Mouse (Mus musculus): ENCODE results near the gene Gcg. TPM values are rescaled to one million over a fixed set of nuclear protein-coding genes. Genes with fewer than 3 reads are reported as not detected.

The Gcg gene
- total and polyA plus RNA-seq, 2 experiments from 2014 or later = not detected

DNA sequence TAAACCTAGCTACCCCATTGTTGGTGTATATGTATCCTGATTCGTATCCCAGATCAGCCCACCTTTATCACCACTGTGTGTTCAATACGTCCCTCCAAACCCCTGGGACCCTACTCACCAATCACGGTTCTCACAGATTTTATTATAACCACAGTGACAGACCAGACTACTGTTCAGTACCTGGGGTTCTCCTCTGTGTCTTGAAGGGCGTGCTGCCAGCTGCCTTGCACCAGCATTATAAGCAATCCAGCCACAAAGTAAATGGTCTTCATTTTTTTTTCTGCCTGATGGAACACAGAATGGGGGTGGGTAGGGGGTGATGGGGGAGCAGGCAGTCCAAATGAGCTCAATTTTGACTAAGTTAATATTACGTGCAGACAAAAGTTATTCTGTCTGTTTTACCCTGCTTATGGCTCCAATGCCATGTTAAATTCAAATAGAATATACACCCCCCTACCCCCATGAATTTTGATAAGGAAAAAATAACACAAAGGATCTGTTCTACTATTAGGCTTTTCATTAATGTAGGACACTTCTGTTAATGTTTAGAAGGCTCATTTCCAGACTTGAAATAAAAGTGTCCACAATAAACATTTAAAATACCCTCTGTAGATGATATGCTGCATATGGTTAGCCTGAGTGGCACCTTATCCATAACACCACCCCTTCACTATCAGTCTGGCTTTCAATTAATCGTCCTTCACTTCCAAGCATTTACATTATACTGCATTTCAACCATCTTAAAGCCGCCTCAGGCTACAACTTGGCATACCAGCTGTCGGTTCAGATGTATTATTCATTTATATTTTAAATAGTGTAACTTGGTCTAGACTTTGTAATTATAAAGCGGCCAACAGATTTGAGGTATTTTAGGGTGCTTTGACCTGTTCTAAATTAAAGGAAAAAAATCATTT, 2.9 kb downstream of the Gcg start:
- no peak for TF ChIP-seq EP300 (IDR thresholded peaks at IDR 0.05; ENCODE audit: low read depth)
- no peak for TF ChIP-seq CTCF (IDR thresholded peaks at IDR 0.05; ENCODE audit: low read depth)
- DNase-seq (ENCODE audit: low spot score) (no peak), ATAC-seq (ENCODE audit: insufficient read depth, low read depth) (no peak)
- no peaks in the 10 kb centered on the region for H3K27me3 ChIP-seq (ENCODE audit: control insufficient read depth, insufficient read depth, low read length)
- WGBS = 73% methylated on average over 9 of the region's 9 CpGs
- no peak overlapping the region for H3K4me2 ChIP-seq (ENCODE audit: low read depth, low read length)
- no peaks in the 10 kb centered on the region for H3K36me3 ChIP-seq (replicated peaks; ENCODE audit: control insufficient read depth, insufficient read depth, low read length)
- H3K9ac ChIP-seq (replicated peaks; ENCODE audit: low read depth, low read length) = no peak overlapping the region
- no peaks in the 10 kb centered on the region for H3K4me1 ChIP-seq (ENCODE audit: control insufficient read depth, insufficient read depth)
- H3K27ac ChIP-seq (ENCODE audit: low read depth) = no peak overlapping the region
- no peak overlapping the region for H3K4me3 ChIP-seq (ENCODE audit: low read depth, low read length)
- no peaks in the 10 kb centered on the region for H3K9me3 ChIP-seq (replicated peaks; ENCODE audit: control insufficient read depth, low read length)

DNA sequence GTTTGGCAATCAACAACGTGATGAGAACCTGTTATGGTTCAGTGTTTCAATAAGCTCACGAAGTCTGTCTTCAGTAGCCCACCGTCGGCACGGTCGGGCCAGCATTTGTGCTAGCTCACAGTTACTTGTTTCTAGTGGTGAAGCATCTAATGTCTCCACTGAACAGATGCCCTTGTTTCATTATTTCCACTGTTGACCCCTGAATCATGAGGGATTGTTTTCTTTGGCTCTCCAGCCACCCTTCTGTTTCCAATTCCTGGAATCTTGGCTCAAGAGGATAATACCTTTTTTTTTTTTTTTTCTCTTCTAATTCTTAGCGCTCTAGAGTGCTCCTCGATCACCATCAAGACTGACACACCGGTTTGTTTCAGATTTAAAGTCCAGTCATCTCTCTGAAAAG, 13.9 kb downstream of the Gcg start:
- no peak overlapping the region for H3K4me3 ChIP-seq (ENCODE audit: low read depth, low read length)
- H3K9ac ChIP-seq (replicated peaks; ENCODE audit: low read depth, low read length) = no peak overlapping the region
- TF ChIP-seq EP300 (IDR thresholded peaks at IDR 0.05; ENCODE audit: low read depth) = no peak
- WGBS = 51% methylated on average over 9 of the region's 9 CpGs
- H3K27me3 ChIP-seq (ENCODE audit: control insufficient read depth, insufficient read depth, low read length) = no peaks in the 10 kb centered on the region
- no peaks in the 10 kb centered on the region for H3K36me3 ChIP-seq (replicated peaks; ENCODE audit: control insufficient read depth, insufficient read depth, low read length)
- no peak overlapping the region for H3K4me2 ChIP-seq (ENCODE audit: low read depth, low read length)
- DNase-seq (ENCODE audit: low spot score) (peak; percentile 28), ATAC-seq (ENCODE audit: insufficient read depth, low read depth) (no peak)
- H3K9me3 ChIP-seq (replicated peaks; ENCODE audit: control insufficient read depth, low read length) = no peaks in the 10 kb centered on the region
- H3K27ac ChIP-seq (ENCODE audit: low read depth) = no peak overlapping the region
- H3K4me1 ChIP-seq (ENCODE audit: control insufficient read depth, insufficient read depth) = no peaks in the 10 kb centered on the region

DNA sequence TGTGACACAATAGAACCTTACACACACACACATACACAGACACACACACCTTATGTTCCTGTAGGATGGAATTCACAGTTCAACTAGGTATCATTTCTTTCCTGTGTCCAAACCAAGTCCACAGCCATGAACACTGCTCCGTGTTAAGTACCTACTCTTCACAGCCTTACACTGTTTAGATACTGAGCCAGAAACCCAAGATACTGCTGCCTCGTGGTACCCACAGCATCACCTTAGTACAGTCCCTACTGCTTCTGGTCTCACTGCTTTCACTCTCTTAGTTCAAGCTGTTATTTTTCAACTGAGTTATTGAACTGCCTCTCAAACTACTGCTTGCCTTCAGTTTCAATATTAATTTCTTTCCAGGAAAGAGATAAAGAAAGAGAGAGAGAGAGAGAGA, 20.2 kb downstream of the Gcg start:
- no peak for TF ChIP-seq EP300 (IDR thresholded peaks at IDR 0.05; ENCODE audit: low read depth)
- no peak for TF ChIP-seq CTCF (IDR thresholded peaks at IDR 0.05; ENCODE audit: low read depth)
- H3K9me3 ChIP-seq (replicated peaks; ENCODE audit: control insufficient read depth, low read length) = 0 out of 2 replicates have a peak, but pooled peaks cover 5% of the 10 kb centered on the region
- H3K4me1 ChIP-seq (ENCODE audit: control insufficient read depth, insufficient read depth) = no peaks in the 10 kb centered on the region
- no peak overlapping the region for H3K27ac ChIP-seq (ENCODE audit: low read depth)
- no peaks in the 10 kb centered on the region for H3K27me3 ChIP-seq (ENCODE audit: control insufficient read depth, insufficient read depth, low read length)
- DNase-seq (ENCODE audit: low spot score) = no peak
- no peak for ATAC-seq (ENCODE audit: insufficient read depth, low read depth)
- 71% methylated on average over 2 of the region's 2 CpGs for WGBS
- H3K36me3 ChIP-seq (replicated peaks; ENCODE audit: control insufficient read depth, insufficient read depth, low read length) = no peaks in the 10 kb centered on the region
- no peak overlapping the region for H3K9ac ChIP-seq (replicated peaks; ENCODE audit: low read depth, low read length)
- H3K4me2 ChIP-seq (ENCODE audit: low read depth, low read length) = no peak overlapping the region
- H3K4me3 ChIP-seq (ENCODE audit: low read depth, low read length) = no peak overlapping the region

DNA sequence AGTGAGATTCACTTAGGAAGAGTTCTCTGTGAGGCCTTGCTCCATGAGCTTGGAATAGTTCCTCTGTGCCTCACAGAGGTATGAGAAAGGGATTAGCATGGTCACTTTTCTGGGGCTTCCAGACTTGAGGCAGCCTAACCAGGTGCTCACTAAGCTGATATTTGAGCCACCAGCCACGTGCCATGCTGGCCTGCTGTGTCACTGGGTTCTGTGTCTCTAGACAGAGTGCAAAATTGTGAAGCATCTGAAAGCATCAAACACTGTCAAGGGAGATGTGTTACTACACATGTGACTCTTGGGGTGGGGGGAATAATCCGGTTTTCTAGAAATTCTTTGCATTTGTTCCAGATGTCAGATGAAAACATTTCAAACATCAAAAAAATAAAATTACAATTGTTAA, 21.3 kb downstream of the Gcg start:
- H3K9me3 ChIP-seq (replicated peaks; ENCODE audit: control insufficient read depth, low read length) = 0 out of 2 replicates have a peak, but pooled peaks cover 5% of the 10 kb centered on the region
- no peaks in the 10 kb centered on the region for H3K4me1 ChIP-seq (ENCODE audit: control insufficient read depth, insufficient read depth)
- H3K27me3 ChIP-seq (ENCODE audit: control insufficient read depth, insufficient read depth, low read length) = no peaks in the 10 kb centered on the region
- H3K4me2 ChIP-seq (ENCODE audit: low read depth, low read length) = no peak overlapping the region
- DNase-seq (ENCODE audit: low spot score) (no peak), ATAC-seq (ENCODE audit: insufficient read depth, low read depth) (no peak)
- no peak overlapping the region for H3K9ac ChIP-seq (replicated peaks; ENCODE audit: low read depth, low read length)
- TF ChIP-seq CTCF (IDR thresholded peaks at IDR 0.05; ENCODE audit: low read depth) (no peak), EP300 (IDR thresholded peaks at IDR 0.05; ENCODE audit: low read depth) (no peak)
- 79% methylated on average over 2 of the region's 2 CpGs for WGBS
- no peaks in the 10 kb centered on the region for H3K36me3 ChIP-seq (replicated peaks; ENCODE audit: control insufficient read depth, insufficient read depth, low read length)
- H3K4me3 ChIP-seq (ENCODE audit: low read depth, low read length) = no peak overlapping the region
- H3K27ac ChIP-seq (ENCODE audit: low read depth) = no peak overlapping the region

DNA sequence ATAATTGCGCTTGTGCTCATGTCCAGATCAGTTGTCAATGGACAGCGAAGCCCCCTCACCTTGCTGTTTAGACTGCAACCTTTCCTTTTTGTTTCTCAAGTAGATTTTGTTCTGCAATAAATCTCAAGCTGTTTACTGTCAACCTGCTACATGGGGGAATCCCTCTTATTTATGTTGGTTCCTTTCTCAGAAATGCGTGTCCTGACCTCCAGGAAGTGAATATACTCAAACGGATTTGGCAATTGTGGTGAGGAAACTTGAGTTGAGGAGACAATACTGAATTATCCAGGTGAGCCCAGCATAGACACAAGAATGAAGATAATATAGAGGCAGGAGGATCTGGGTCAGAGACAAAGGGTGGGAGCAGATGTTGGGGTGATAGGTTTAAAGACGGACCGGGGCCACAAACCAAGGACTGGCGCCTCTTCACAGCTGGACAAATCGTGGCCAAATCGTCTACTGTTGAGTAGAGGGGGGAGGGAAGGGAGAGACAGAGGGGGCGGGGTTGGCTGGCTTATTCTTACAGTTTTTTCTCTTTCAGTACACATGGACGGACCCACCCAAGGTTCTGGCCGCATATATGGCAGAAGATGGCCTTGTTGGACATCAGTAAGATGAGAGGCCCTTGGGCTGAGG, 22.5 kb downstream of the Gcg start:
- H3K27ac ChIP-seq (ENCODE audit: low read depth) = no peak overlapping the region
- no peak for TF ChIP-seq CTCF (IDR thresholded peaks at IDR 0.05; ENCODE audit: low read depth)
- TF ChIP-seq EP300 (IDR thresholded peaks at IDR 0.05; ENCODE audit: low read depth) = no peak
- H3K4me3 ChIP-seq (ENCODE audit: low read depth, low read length) = no peak overlapping the region
- DNase-seq (ENCODE audit: low spot score) = no peak
- no peaks in the 10 kb centered on the region for H3K27me3 ChIP-seq (ENCODE audit: control insufficient read depth, insufficient read depth, low read length)
- 0 out of 2 replicates have a peak, but pooled peaks cover 5% of the 10 kb centered on the region for H3K9me3 ChIP-seq (replicated peaks; ENCODE audit: control insufficient read depth, low read length)
- no peaks in the 10 kb centered on the region for H3K36me3 ChIP-seq (replicated peaks; ENCODE audit: control insufficient read depth, insufficient read depth, low read length)
- H3K9ac ChIP-seq (replicated peaks; ENCODE audit: low read depth, low read length) = no peak overlapping the region
- 78% methylated on average over 12 of the region's 12 CpGs for whole genome bisulfite sequencing
- no peak for ATAC-seq (ENCODE audit: insufficient read depth, low read depth)
- H3K4me2 ChIP-seq (ENCODE audit: low read depth, low read length) = no peak overlapping the region
- H3K4me1 ChIP-seq (ENCODE audit: control insufficient read depth, insufficient read depth) = no peaks in the 10 kb centered on the region

Measured in heart, postnatal 0 days (tissue).